Mouse (Mus musculus): ENCODE results near the gene Fancf.
A peak's percentile ranks its signal among the peaks of the same experiment; 100 is the strongest.

- TF ChIP-seq POLR2A (IDR thresholded peaks at IDR 0.05; ENCODE audit: low read depth, low read length), result no peak
- 0 out of 2 replicates have a peak, but pooled peaks have one; percentile 12 for TF ChIP-seq CTCF (conservative IDR thresholded peaks at IDR 0.05; ENCODE audit: insufficient read depth, insufficient read length, low read depth, low read length)
Measured at GRCm38 (mm10) chr7:51867983-51868382, 5.9 kb upstream of the Fancf start.

All from kidney, adult 2 months (tissue).